Mouse (Mus musculus) intestine, embryonic 14.5 days (tissue): ENCODE measurements at regions not wholly inside any gene's neighbourhood (a gene's known extent, or its start where the extent isn't known, plus 50 kb on each side); places are given as distances from the start of the nearest gene placed in this dataset.

ENCODE experiments used
- ATAC-seq: fragments of 200-750 bp; cut with Nextera tagmentation; replicated peaks from 2 replicates; pipeline ENCODE4 v1.8.0; 2017; ENCODE audit warnings: low read depth, moderate number of reproducible peaks, moderate TSS enrichment, moderate library complexity; ENCODE audit not compliant: low FRiP score, low TSS enrichment
- DNase-seq: peaks from one replicate; pipeline ENCODE4 v3.0.0-alpha.2; 2018; ENCODE audit warnings: low spot score
- H3K27ac ChIP-seq: fragments of 300-500 bp; sonication (generic); 2 replicates; pipeline ENCODE4 v1.5.1; 2014; ENCODE audit warnings: low read depth, mild to moderate bottlenecking, control low read depth
- H3K27me3 ChIP-seq: fragments of 300-500 bp; sonication (generic); replicated peaks from 2 replicates; pipeline ENCODE4 v1.6.1; 2014; ENCODE audit warnings: low read length, control low read depth; ENCODE audit not compliant: control insufficient read depth, insufficient read depth
- H3K36me3 ChIP-seq: fragments of 300-500 bp; sonication (generic); 2 replicates; pipeline ENCODE4 v1.6.1; 2014; ENCODE audit warnings: low read length, control low read depth; ENCODE audit not compliant: control insufficient read depth, insufficient read depth
- H3K4me1 ChIP-seq: fragments of 300-500 bp; sonication (generic); replicated peaks from 2 replicates; pipeline ENCODE4 v1.6.1; 2014; ENCODE audit warnings: low read length, control low read depth, mixed read lengths; ENCODE audit not compliant: control insufficient read depth, insufficient read depth
- H3K4me2 ChIP-seq: fragments of 300-500 bp; sonication (generic); 2 replicates; pipeline ENCODE4 v1.6.1; 2014; ENCODE audit warnings: low read length
- H3K4me3 ChIP-seq: fragments of 300-500 bp; sonication (generic); 2 replicates; pipeline ENCODE4 v1.5.1; 2014; ENCODE audit warnings: low read depth, low read length, control low read depth, mixed read lengths
- H3K9ac ChIP-seq: fragments of 300-500 bp; sonication (generic); 2 replicates; pipeline ENCODE4 v1.6.1; 2014; ENCODE audit warnings: mild to moderate bottlenecking, low read length
- H3K9me3 ChIP-seq: fragments of 300-500 bp; sonication (generic); 2 replicates; pipeline ENCODE4 v1.6.1; 2016; ENCODE audit warnings: low read length, control low read depth; ENCODE audit not compliant: control insufficient read depth
- WGBS: fragments of 180-500 bp; shearing (Covaris S2); extraction: QIAGEN DNeasy Blood & Tissue Kit; methylation state at CpG from one replicate; pipeline ENCODE4 v1.1.7; 2014; 5-methylcytosine and 5-hydroxymethylcytosine counted together

- 66% methylated on average over 4 of the region's 4 CpGs for whole genome bisulfite sequencing
- ATAC-seq (no peak), DNase-seq (no peak)
- no peak overlapping the region for H3K27ac ChIP-seq
- H3K4me3 ChIP-seq, result no peak overlapping the region
- H3K4me1 ChIP-seq, result no peaks in the 10 kb centered on the region
- H3K9me3 ChIP-seq, result no peaks in the 10 kb centered on the region
- no peak overlapping the region for H3K4me2 ChIP-seq
- no peak overlapping the region for H3K9ac ChIP-seq
- H3K36me3 ChIP-seq, result no peaks in the 10 kb centered on the region
- H3K27me3 ChIP-seq, result no peaks in the 10 kb centered on the region
These were observed 69.9 kb downstream of the Atp6v1g3 start for GRCm38 (mm10) chr1:138343451-138343850.

GRCm38 (mm10) chr1:138344920-138345319 is 71.4 kb downstream of the Atp6v1g3 start:
- Histone ChIP-seq H3K4me3 (no peak overlapping the region), H3K4me1 (no peaks in the 10 kb centered on the region), H3K27ac (no peak overlapping the region), H3K27me3 (no peaks in the 10 kb centered on the region), H3K36me3 (no peaks in the 10 kb centered on the region), H3K4me2 (no peak overlapping the region), H3K9me3 (no peaks in the 10 kb centered on the region), H3K9ac (no peak overlapping the region)
- DNase-seq, result no peak
- ATAC-seq, result no peak
- 82% methylated on average over 4 of the region's 4 CpGs for WGBS

- Histone ChIP-seq H3K4me3 (no peak overlapping the region), H3K9me3 (no peaks in the 10 kb centered on the region), H3K9ac (no peak overlapping the region), H3K36me3 (no peaks in the 10 kb centered on the region), H3K4me1 (no peaks in the 10 kb centered on the region), H3K4me2 (no peak overlapping the region), H3K27ac (no peak overlapping the region), H3K27me3 (no peaks in the 10 kb centered on the region)
- no peak for DNase-seq
- 61% methylated on average over 10 of the region's 10 CpGs for WGBS
- ATAC-seq, result no peak
These were observed 72.5 kb downstream of the Atp6v1g3 start for GRCm38 (mm10) chr1:138345992-138346391.

- H3K4me2 ChIP-seq, result no peak overlapping the region
- no peak overlapping the region for H3K27ac ChIP-seq
- 76% methylated on average over 5 of the region's 5 CpGs for WGBS
- no peak overlapping the region for H3K4me3 ChIP-seq
- ATAC-seq (no peak), DNase-seq (no peak)
- no peaks in the 10 kb centered on the region for H3K4me1 ChIP-seq
- no peaks in the 10 kb centered on the region for H3K36me3 ChIP-seq
- no peaks in the 10 kb centered on the region for H3K9me3 ChIP-seq
- no peak overlapping the region for H3K9ac ChIP-seq
- no peaks in the 10 kb centered on the region for H3K27me3 ChIP-seq
These were observed 73.4 kb downstream of the Atp6v1g3 start for GRCm38 (mm10) chr1:138346904-138347303.

GRCm38 (mm10) chr1:138348447-138348846 is 74.9 kb downstream of the Atp6v1g3 start:
- ATAC-seq (no peak), DNase-seq (no peak)
- Histone ChIP-seq H3K27ac (no peak overlapping the region), H3K9me3 (no peaks in the 10 kb centered on the region), H3K4me1 (no peaks in the 10 kb centered on the region), H3K4me3 (no peak overlapping the region), H3K27me3 (no peaks in the 10 kb centered on the region), H3K9ac (no peak overlapping the region), H3K4me2 (no peak overlapping the region), H3K36me3 (no peaks in the 10 kb centered on the region)
- WGBS, result 69% methylated on average over 6 of the region's 6 CpGs

GRCm38 (mm10) chr1:138349099-138349498 is 75.6 kb downstream of the Atp6v1g3 start:
- Histone ChIP-seq H3K36me3 (no peaks in the 10 kb centered on the region), H3K4me2 (no peak overlapping the region), H3K27me3 (no peaks in the 10 kb centered on the region), H3K4me3 (no peak overlapping the region), H3K9me3 (no peaks in the 10 kb centered on the region), H3K27ac (no peak overlapping the region), H3K4me1 (no peaks in the 10 kb centered on the region), H3K9ac (no peak overlapping the region)
- ATAC-seq (no peak), DNase-seq (no peak)
- 76% methylated on average over 2 of the region's 2 CpGs for WGBS

- no peak overlapping the region for H3K9ac ChIP-seq
- ATAC-seq (no peak), DNase-seq (no peak)
- H3K9me3 ChIP-seq, result no peaks in the 10 kb centered on the region
- H3K4me2 ChIP-seq, result no peak overlapping the region
- no peaks in the 10 kb centered on the region for H3K4me1 ChIP-seq
- 53% methylated on average over 1 of the region's 1 CpGs for WGBS
- H3K4me3 ChIP-seq, result no peak overlapping the region
- H3K27ac ChIP-seq, result no peak overlapping the region
- no peaks in the 10 kb centered on the region for H3K36me3 ChIP-seq
- no peaks in the 10 kb centered on the region for H3K27me3 ChIP-seq
These were observed 82.9 kb downstream of the Atp6v1g3 start for GRCm38 (mm10) chr1:138356407-138356806.

GRCm38 (mm10) chr1:138362684-138363472 is 89.3 kb downstream of the Atp6v1g3 start:
- H3K4me2 ChIP-seq, result no peak overlapping the region
- no peaks in the 10 kb centered on the region for H3K9me3 ChIP-seq
- H3K36me3 ChIP-seq, result no peaks in the 10 kb centered on the region
- no peak overlapping the region for H3K9ac ChIP-seq
- no peak overlapping the region for H3K27ac ChIP-seq
- H3K27me3 ChIP-seq, result no peaks in the 10 kb centered on the region
- 75% methylated on average over 11 of the region's 11 CpGs for WGBS
- DNase-seq, result no peak
- no peak overlapping the region for H3K4me3 ChIP-seq
- ATAC-seq, result no peak
- H3K4me1 ChIP-seq, result no peaks in the 10 kb centered on the region

- no peaks in the 10 kb centered on the region for H3K36me3 ChIP-seq
- H3K27me3 ChIP-seq, result no peaks in the 10 kb centered on the region
- ATAC-seq, result no peak
- no peaks in the 10 kb centered on the region for H3K9me3 ChIP-seq
- no peaks in the 10 kb centered on the region for H3K4me1 ChIP-seq
- no peak overlapping the region for H3K4me2 ChIP-seq
- H3K27ac ChIP-seq, result no peak overlapping the region
- no peak overlapping the region for H3K9ac ChIP-seq
- DNase-seq, result no peak
- no peak overlapping the region for H3K4me3 ChIP-seq
These were observed 96.5 kb downstream of the Atp6v1g3 start for GRCm38 (mm10) chr1:138369953-138370482.
